Comparison of ENCODE assay signal across 10 mouse cellular contexts in the genomic region with DNA sequence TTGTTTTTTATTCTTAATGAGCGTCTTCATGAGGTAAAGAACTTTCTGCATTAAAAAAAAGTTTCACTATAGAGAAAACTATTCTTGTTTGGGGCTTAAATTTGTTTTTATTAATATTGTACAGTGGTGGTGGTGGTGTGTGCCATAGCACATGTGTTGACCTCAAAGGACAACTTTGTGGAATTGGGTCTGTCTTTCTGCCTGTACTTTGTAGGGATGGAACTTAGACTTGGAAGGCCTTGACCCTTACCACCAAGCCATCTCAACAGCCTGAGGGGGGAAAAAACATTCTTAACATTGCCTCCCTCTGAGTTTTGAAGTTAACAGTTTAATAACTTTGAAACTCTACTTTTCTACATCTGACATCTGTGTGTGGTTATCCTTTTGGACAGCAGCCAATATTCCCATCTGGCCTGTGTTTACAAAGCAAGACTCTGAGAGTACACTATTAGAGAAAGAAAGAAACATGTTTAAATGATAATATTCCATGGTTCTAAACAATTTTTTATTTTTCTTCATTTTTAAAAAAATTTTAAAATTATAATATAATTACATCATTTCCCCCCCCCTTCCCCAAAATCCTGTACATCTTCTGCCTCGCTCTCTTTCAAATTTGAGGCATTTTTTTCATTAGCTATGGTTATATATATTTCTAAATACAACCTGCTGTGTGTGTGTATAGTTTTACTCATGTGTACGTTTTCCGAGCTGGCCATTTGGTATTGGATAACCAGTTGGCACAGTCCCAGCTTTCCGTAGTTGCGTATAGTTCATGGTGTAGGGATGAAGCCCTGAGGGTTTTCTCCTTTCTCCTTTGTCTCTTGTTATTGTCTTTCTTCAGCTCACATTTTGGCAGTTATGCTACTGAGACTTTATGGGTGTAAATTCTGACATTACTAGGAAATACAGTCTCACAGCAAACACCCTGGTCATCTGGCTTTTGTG. TPM values are rescaled to one million over a fixed set of nuclear protein-coding genes. Genes with fewer than 3 reads are reported as not detected.
DNase-seq lines count a peak whose midpoint lies in the region; ATAC-seq and TF ChIP-seq lines count a peak whose summit lies in the region.
"Had no signal": no experiment of that assay in that cellular context is flagged by ENCODE, and none has a peak within 500 bp of the region (broad histone marks: within the 10 kb centered on the region; RNA-seq: fewer than 3 reads in every experiment).

No protein-coding gene starts in this region.

- no peak overlapping the region for H3K4me3 ChIP-seq in forebrain, embryonic 13.5 days
- no peak overlapping the region for H3K4me3 ChIP-seq in forebrain, embryonic 10.5 days
- no peak overlapping the region for H3K4me3 ChIP-seq in lung, embryonic 14.5 days (ENCODE audit: low read depth, low read length)
- H3K4me3 ChIP-seq in forebrain, embryonic 16.5 days (replicated peaks; ENCODE audit: low read length), result no peak overlapping the region
- H3K4me3 ChIP-seq: heart, embryonic 15.5 days; liver, embryonic 12.5 days had no signal

- whole genome bisulfite sequencing in forebrain, embryonic 13.5 days, result 75% methylated on average over 6 of the region's 6 CpGs
- WGBS in forebrain, embryonic 10.5 days, result 77% methylated on average over 6 of the region's 6 CpGs
- WGBS in lung, embryonic 14.5 days, result 43% methylated on average over 6 of the region's 6 CpGs
- 63% methylated on average over 6 of the region's 6 CpGs for WGBS in forebrain, embryonic 16.5 days

- no peaks in the 10 kb centered on the region for H3K9me3 ChIP-seq in forebrain, embryonic 13.5 days (replicated peaks)
- H3K9me3 ChIP-seq in forebrain, embryonic 10.5 days, result no peaks in the 10 kb centered on the region
- no peaks in the 10 kb centered on the region for H3K9me3 ChIP-seq in lung, embryonic 14.5 days (ENCODE audit: low read depth, low read length)
- H3K9me3 ChIP-seq in forebrain, embryonic 16.5 days (ENCODE audit: control insufficient read depth, low read length), result no peaks in the 10 kb centered on the region
- H3K9me3 ChIP-seq: heart, embryonic 15.5 days; liver, embryonic 12.5 days had no signal

- ATAC-seq in forebrain, embryonic 13.5 days, result peak; percentile 70; the same call in 1 of the 2 replicates
- ATAC-seq in lung, embryonic 14.5 days (ENCODE audit: insufficient read depth), result peak; percentile 90; the same call in 1 of the 2 replicates
- peak; percentile 70 for ATAC-seq in forebrain, embryonic 16.5 days
- ATAC-seq: liver, embryonic 12.5 days had no signal

- no peaks in the 10 kb centered on the region for H3K36me3 ChIP-seq in forebrain, embryonic 13.5 days (ENCODE audit: poor library complexity, severe bottlenecking)
- H3K36me3 ChIP-seq in forebrain, embryonic 10.5 days (replicated peaks), result no peaks in the 10 kb centered on the region
- H3K36me3 ChIP-seq in lung, embryonic 14.5 days (ENCODE audit: insufficient read depth), result no peaks in the 10 kb centered on the region
- H3K36me3 ChIP-seq in forebrain, embryonic 16.5 days (ENCODE audit: control insufficient read depth, insufficient read depth), result no peaks in the 10 kb centered on the region
- H3K36me3 ChIP-seq: heart, embryonic 15.5 days; liver, embryonic 12.5 days had no signal

- no peak for TF ChIP-seq CTCF in lung, embryonic 14.5 days (IDR thresholded peaks at IDR 0.05; ENCODE audit: low read depth)

- H3K27ac ChIP-seq in forebrain, embryonic 13.5 days, result no peak overlapping the region
- H3K27ac ChIP-seq in forebrain, embryonic 10.5 days, result no peak overlapping the region
- H3K27ac ChIP-seq in lung, embryonic 14.5 days (ENCODE audit: low read depth), result peak overlapping the region; percentile 56
- peak overlapping the region; percentile 27 for H3K27ac ChIP-seq in forebrain, embryonic 16.5 days (ENCODE audit: low read length)
- H3K27ac ChIP-seq: heart, embryonic 15.5 days; liver, embryonic 12.5 days had no signal

- no peak overlapping the region for H3K4me2 ChIP-seq in forebrain, embryonic 13.5 days
- H3K4me2 ChIP-seq in lung, embryonic 14.5 days, result 0 out of 2 replicates have a peak overlapping the region, but pooled peaks have one; percentile 2
- no peak overlapping the region for H3K4me2 ChIP-seq in forebrain, embryonic 16.5 days (ENCODE audit: low read length)
- H3K4me2 ChIP-seq: heart, embryonic 15.5 days; liver, embryonic 12.5 days had no signal

- no peaks in the 10 kb centered on the region; the same call in 1 of the 2 replicates for H3K4me1 ChIP-seq in forebrain, embryonic 13.5 days
- peaks cover 4% of the 10 kb centered on the region for H3K4me1 ChIP-seq in forebrain, embryonic 10.5 days
- H3K4me1 ChIP-seq in lung, embryonic 14.5 days (ENCODE audit: insufficient read depth), result peaks cover 8% of the 10 kb centered on the region; the same call in 1 of the 2 replicates
- H3K4me1 ChIP-seq in forebrain, embryonic 16.5 days (replicated peaks; ENCODE audit: control insufficient read depth, insufficient read depth, low read length), result peaks cover 5% of the 10 kb centered on the region
- H3K4me1 ChIP-seq: heart, embryonic 15.5 days had no signal

- H3K27me3 ChIP-seq in forebrain, embryonic 13.5 days, result no peaks in the 10 kb centered on the region
- no peaks in the 10 kb centered on the region for H3K27me3 ChIP-seq in forebrain, embryonic 10.5 days (ENCODE audit: poor library complexity, severe bottlenecking)
- H3K27me3 ChIP-seq in lung, embryonic 14.5 days (ENCODE audit: insufficient read depth, low read length), result no peaks in the 10 kb centered on the region
- H3K27me3 ChIP-seq in forebrain, embryonic 16.5 days (replicated peaks; ENCODE audit: control insufficient read depth, insufficient read depth, low read length), result no peaks in the 10 kb centered on the region
- H3K27me3 ChIP-seq: heart, embryonic 15.5 days; liver, embryonic 12.5 days had no signal

- H3K9ac ChIP-seq in forebrain, embryonic 13.5 days, result no peak overlapping the region
- no peak overlapping the region for H3K9ac ChIP-seq in lung, embryonic 14.5 days
- H3K9ac ChIP-seq in forebrain, embryonic 16.5 days (replicated peaks; ENCODE audit: low read depth, low read length), result no peak overlapping the region
- H3K9ac ChIP-seq: heart, embryonic 15.5 days; liver, embryonic 12.5 days had no signal

- DNase-seq in forebrain, embryonic 10.5 days (ENCODE audit: extremely low spot score, low spot score), result no peak
- DNase-seq in lung, embryonic 14.5 days, result peak; percentile 91
- DNase-seq in lung, postnatal 4 days, result no peak
- DNase-seq in lung, postnatal 25 days (ENCODE audit: low spot score), result peak; percentile 35
- no peak for DNase-seq in spleen, postnatal 36 days (ENCODE audit: low spot score in 2 of 2)
- DNase-seq in cerebellum, adult 8-10 months, result no peak

RNA-seq across cellular contexts. Expression of gene Pdcd1lg2, which starts 2.0 kb away (rescaled TPM):
- polyA plus RNA-seq in forebrain, embryonic 13.5 days (2015; fragmentation: Nextera tagmentation; extraction: Ambion mirVana), result not detected in 2 replicates
- polyA plus RNA-seq in forebrain, embryonic 10.5 days (2016; fragmentation: Nextera tagmentation; extraction: Ambion mirVana), result not detected in 2 replicates
- not detected in 2 replicates for polyA plus RNA-seq in lung, embryonic 14.5 days (2014; fragmentation: Nextera tagmentation; extraction: Ambion mirVana)
- not detected in 2 replicates for polyA plus RNA-seq in forebrain, embryonic 16.5 days (2015; fragmentation: Nextera tagmentation; extraction: Ambion mirVana)
- polyA plus RNA-seq: heart, embryonic 15.5 days had no signal

RNA-seq across cellular contexts. Expression of gene Cd274, which starts 45.5 kb away (rescaled TPM):
- 0.38 and 0.41 TPM in 2 replicates for polyA plus RNA-seq in forebrain, embryonic 13.5 days (2015; fragmentation: Nextera tagmentation; extraction: Ambion mirVana)
- polyA plus RNA-seq in forebrain, embryonic 10.5 days (2016; fragmentation: Nextera tagmentation; extraction: Ambion mirVana), result 0.29 and 0.30 TPM in 2 replicates
- polyA plus RNA-seq in lung, embryonic 14.5 days (2014; fragmentation: Nextera tagmentation; extraction: Ambion mirVana), result 0.18 and 0.25 TPM in 2 replicates
- 1.1 and 1.3 TPM in 2 replicates for polyA plus RNA-seq in forebrain, embryonic 16.5 days (2015; fragmentation: Nextera tagmentation; extraction: Ambion mirVana)

RNA-seq across cellular contexts. Expression of gene Plgrkt, which starts 45.6 kb away (rescaled TPM):
- 88.6 and 102 TPM in 2 replicates for polyA plus RNA-seq in forebrain, embryonic 13.5 days (2015; fragmentation: Nextera tagmentation; extraction: Ambion mirVana)
- polyA plus RNA-seq in forebrain, embryonic 10.5 days (2016; fragmentation: Nextera tagmentation; extraction: Ambion mirVana), result 38.0 and 39.7 TPM in 2 replicates
- polyA plus RNA-seq in lung, embryonic 14.5 days (2014; fragmentation: Nextera tagmentation; extraction: Ambion mirVana), result 40.6 and 47.4 TPM in 2 replicates
- 101 and 111 TPM in 2 replicates for polyA plus RNA-seq in forebrain, embryonic 16.5 days (2015; fragmentation: Nextera tagmentation; extraction: Ambion mirVana)

Comparison
In these comparisons a context has a peak if more than half of its experiments do, and no peak if none do; other contexts are left out.
1. H3K27ac ChIP-seq: peak in lung, embryonic 14.5 days (single experiment) and forebrain, embryonic 16.5 days (single experiment); none in forebrain, embryonic 13.5 days (single experiment) and forebrain, embryonic 10.5 days (single experiment).
2. DNase-seq: peak in lung, embryonic 14.5 days (single experiment) and lung, postnatal 25 days (single experiment); none in forebrain, embryonic 10.5 days (single experiment), lung, postnatal 4 days (0 of 2), spleen, postnatal 36 days (0 of 2) and cerebellum, adult 8-10 months (single experiment).
3. Peak in every context shown above with its lines, with median percentiles within 50 percentile points of each other: ATAC-seq.